Mouse (Mus musculus): Measurements from ENCODE around the gene Hist1h2ad. TPM values are rescaled to one million over a fixed set of nuclear protein-coding genes. Genes with fewer than 3 reads are reported as not detected.
"Not testable (repeated sequence)": the region's sequence is repeated elsewhere in the genome, so short reads cannot be mapped to it uniquely, and the experiment has no call there.

Gene Hist1h2ad
- 0.57 and 1.3 TPM in 2 replicates for polyA plus RNA-seq (2015; fragmentation: Nextera tagmentation; extraction: Ambion mirVana)

DNA sequence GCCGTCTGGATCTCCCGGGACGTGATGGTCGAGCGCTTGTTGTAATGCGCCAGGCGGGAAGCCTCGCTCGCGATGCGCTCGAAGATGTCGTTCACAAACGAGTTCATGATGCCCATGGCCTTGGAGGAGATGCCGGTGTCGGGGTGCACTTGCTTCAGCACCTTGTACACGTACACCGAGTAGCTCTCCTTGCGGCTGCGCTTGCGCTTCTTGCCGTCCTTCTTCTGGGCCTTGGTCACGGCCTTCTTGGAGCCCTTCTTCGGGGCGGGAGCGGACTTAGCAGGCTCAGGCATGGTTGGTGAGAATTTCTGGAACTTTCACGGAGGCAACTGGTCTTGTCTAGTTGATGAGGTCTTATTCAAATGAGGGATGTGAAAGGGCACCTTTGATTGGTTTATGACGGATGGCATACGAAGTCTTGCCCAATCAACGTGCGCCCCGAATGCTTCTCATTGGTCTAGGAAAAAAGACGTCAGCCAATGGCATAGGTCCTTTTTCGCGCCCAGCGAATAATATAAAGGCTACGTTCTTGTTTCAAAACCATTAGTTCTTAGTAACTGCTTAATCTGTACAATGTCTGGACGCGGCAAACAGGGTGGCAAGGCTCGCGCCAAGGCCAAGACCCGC lies at the start of gene Hist1h2ad, which contains the start of gene Hist1h2bf:
Gene Hist1h2ad, plus strand, starts transcription at position 484 of the 627 bp plus-strand sequence.
Gene Hist1h2bf, minus strand, starts transcription at position 299 of the 627 bp plus-strand sequence.
- not testable (repeated sequence) for H3K36me3 ChIP-seq (ENCODE audit: control insufficient read depth, insufficient read depth, low read length); H3K9ac ChIP-seq (ENCODE audit: low read depth, low read length); H3K9me3 ChIP-seq (ENCODE audit: control insufficient read depth, low read length); H3K27me3 ChIP-seq (replicated peaks; ENCODE audit: control insufficient read depth, insufficient read depth, low read length)
- peaks cover 26% of the 10 kb centered on the region for H3K4me1 ChIP-seq (ENCODE audit: control insufficient read depth, insufficient read depth, low read depth, low read length)
- peak within 1 kb of the TSS; percentile 75 for H3K27ac ChIP-seq (ENCODE audit: low read depth, low read length)
- peak within 1 kb of the TSS; percentile 71 for H3K4me2 ChIP-seq (ENCODE audit: low read length)
- peak; percentile 92 for ATAC-seq
- H3K4me3 ChIP-seq (ENCODE audit: low read length), result peak within 1 kb of the TSS; percentile 37
- under 1% methylated on average over 19 of the region's 42 CpGs for WGBS

DNA sequence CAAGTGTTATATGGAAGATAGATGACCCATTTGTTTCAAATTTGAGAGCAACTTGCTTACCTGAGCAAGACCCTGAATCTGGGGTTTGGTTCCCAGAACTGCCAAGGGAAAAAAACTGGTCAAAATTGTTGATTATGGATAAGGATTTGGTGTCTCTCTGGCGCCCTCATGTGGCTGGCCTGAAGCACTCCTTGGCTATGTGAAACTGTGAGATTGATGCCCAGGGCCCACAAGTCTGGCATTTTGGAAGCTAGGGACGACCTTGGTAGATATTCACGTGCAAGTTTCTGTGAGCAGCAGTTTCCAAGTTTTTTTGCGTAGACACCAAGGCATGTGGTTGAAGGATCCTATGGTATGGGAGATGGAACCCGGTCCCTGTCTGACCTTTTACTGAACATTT lies 49.5 kb upstream of the Hist1h2ad start:
- ATAC-seq, result peak; percentile 51
- peak overlapping the region; percentile 26 for H3K4me2 ChIP-seq (ENCODE audit: low read length)

DNA sequence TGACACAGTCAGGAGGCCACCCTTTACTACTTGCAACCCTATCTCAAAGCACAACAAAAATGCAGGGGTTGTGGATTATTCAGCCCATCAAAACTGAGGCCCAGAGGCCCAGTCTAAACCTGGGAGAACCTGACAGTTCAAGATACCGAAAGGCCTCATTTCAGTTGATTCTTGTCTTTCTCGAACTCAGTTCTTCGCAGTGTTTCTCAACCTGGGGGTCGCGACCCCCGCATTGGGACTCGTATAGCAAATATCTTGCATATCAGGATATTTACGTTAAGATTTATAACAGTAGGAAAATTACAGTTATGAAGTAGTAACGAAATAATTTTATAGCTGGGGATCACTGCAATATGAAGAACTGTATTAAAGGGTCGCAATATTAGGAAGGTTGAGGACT lies 48.3 kb upstream of the Hist1h2ad start:
- no peaks in the 10 kb centered on the region for H3K27me3 ChIP-seq (replicated peaks; ENCODE audit: control insufficient read depth, insufficient read depth, low read length)
- H3K9me3 ChIP-seq (ENCODE audit: control insufficient read depth, low read length), result no peaks in the 10 kb centered on the region
- no peaks in the 10 kb centered on the region for H3K36me3 ChIP-seq (ENCODE audit: control insufficient read depth, insufficient read depth, low read length)
- peaks cover 5% of the 10 kb centered on the region; the same call in 1 of the 2 replicates for H3K4me1 ChIP-seq (ENCODE audit: control insufficient read depth, insufficient read depth, low read depth, low read length)
- peak overlapping the region; percentile 45 for H3K4me3 ChIP-seq (ENCODE audit: low read length)
- H3K27ac ChIP-seq (ENCODE audit: low read depth, low read length), result no peak overlapping the region
- ATAC-seq, result no peak
- no peak overlapping the region for H3K9ac ChIP-seq (ENCODE audit: low read depth, low read length)
- H3K4me2 ChIP-seq (ENCODE audit: low read length), result peak overlapping the region; percentile 54
- 2% methylated on average over 10 of the region's 10 CpGs for WGBS

More for the DNA sequence above, 49.5 kb upstream of the Hist1h2ad start:
- WGBS, result 13% methylated on average over 5 of the region's 5 CpGs
- H3K36me3 ChIP-seq (ENCODE audit: control insufficient read depth, insufficient read depth, low read length), result no peaks in the 10 kb centered on the region
- no peaks in the 10 kb centered on the region for H3K9me3 ChIP-seq (ENCODE audit: control insufficient read depth, low read length)
- no peak overlapping the region for H3K27ac ChIP-seq (ENCODE audit: low read depth, low read length)
- H3K27me3 ChIP-seq (replicated peaks; ENCODE audit: control insufficient read depth, insufficient read depth, low read length), result no peaks in the 10 kb centered on the region
- H3K4me1 ChIP-seq (ENCODE audit: control insufficient read depth, insufficient read depth, low read depth, low read length), result peaks cover 5% of the 10 kb centered on the region; the same call in 1 of the 2 replicates
- H3K4me3 ChIP-seq (ENCODE audit: low read length), result 0 out of 2 replicates have a peak overlapping the region, but pooled peaks have one; percentile 6
- no peak overlapping the region; the same call in 1 of the 2 replicates for H3K9ac ChIP-seq (ENCODE audit: low read depth, low read length)

DNA sequence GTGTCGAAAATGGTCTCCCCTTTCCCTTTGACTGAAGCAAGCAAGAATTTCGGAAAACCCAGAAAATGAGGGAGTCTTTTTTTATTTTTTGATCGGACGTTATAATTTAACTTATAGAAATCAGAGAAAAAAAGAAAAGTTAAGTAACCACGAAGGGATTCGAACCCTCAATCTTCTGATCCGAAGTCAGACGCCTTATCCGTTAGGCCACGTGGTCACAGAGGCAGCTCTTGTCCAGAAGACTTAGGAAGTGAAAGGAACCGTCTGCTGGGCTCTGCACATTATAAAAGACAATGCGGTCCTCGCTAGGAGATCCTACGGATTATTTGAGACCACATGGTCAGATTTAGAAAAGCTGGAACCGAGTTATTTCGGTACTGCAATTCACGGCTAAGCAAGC lies 47.9 kb upstream of the Hist1h2ad start:
- peak overlapping the region; percentile 56 for H3K9ac ChIP-seq (ENCODE audit: low read depth, low read length)
- 0% methylated on average over 17 of the region's 17 CpGs for WGBS

DNA sequence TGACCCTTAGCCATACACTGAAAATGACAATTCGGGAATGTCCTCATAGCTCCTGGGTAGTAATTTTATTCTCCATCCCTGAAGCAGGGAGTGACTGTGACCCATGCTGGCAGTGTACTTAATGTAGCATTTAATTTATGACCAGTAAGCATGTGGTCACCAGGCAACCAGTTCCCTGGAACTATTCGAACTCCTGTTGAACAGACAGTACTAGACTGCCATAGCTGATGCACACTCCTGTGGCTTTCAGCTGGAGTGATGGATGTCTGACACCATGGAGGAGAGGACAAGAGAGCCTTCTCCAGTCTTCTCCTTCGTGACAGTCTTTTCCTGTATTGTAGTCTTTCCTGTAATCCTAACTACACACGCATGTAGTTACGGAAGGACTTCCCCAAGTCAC lies 45.2 kb upstream of the Hist1h2ad start:
- no peak for ATAC-seq
- H3K4me3 ChIP-seq (ENCODE audit: low read length), result no peak overlapping the region

More for the DNA sequence above, 47.9 kb upstream of the Hist1h2ad start:
- Histone ChIP-seq H3K9me3 (ENCODE audit: control insufficient read depth, low read length) (no peaks in the 10 kb centered on the region), H3K27me3 (replicated peaks; ENCODE audit: control insufficient read depth, insufficient read depth, low read length) (no peaks in the 10 kb centered on the region), H3K4me2 (ENCODE audit: low read length) (peak overlapping the region; percentile 54), H3K36me3 (ENCODE audit: control insufficient read depth, insufficient read depth, low read length) (no peaks in the 10 kb centered on the region), H3K4me3 (ENCODE audit: low read length) (peak overlapping the region; percentile 45), H3K4me1 (ENCODE audit: control insufficient read depth, insufficient read depth, low read depth, low read length) (peaks cover 5% of the 10 kb centered on the region; the same call in 1 of the 2 replicates), H3K27ac (ENCODE audit: low read depth, low read length) (peak overlapping the region; percentile 55)
- peak; percentile 67 for ATAC-seq

DNA sequence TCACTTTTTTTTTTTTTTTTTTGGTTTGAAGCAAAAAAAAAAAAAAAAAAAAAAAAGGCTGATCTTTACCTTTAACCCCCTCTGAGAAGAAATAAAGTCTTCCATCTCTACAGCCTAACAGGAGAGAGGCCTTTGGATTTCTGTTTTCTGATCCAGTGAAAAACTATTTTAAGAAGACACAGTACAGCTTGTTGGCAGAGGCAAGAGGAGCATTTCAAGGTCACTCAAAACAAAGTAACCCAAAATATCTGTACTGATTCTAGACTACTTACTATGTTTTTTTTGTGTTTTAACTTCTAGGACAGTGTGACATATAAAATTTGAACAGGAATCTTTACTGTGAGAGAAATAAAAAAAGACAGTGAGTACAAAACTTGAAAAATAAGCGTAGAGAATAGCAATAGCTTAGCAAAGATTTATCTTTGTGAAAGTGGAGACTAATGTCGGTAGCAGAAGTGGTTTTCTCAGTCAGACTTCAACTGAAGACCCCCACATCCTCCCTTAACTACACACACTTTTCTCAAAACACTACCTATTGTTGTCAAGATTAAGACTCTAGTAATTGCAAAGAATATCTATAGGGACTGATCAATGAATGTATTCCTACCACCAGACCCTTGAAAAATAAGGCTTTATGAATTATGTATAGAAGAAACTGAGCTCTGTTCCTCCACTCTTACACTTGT lies 44.6 kb upstream of the Hist1h2ad start:
- Histone ChIP-seq H3K9ac (ENCODE audit: low read depth, low read length) (no peak overlapping the region), H3K27me3 (replicated peaks; ENCODE audit: control insufficient read depth, insufficient read depth, low read length) (no peaks in the 10 kb centered on the region), H3K9me3 (ENCODE audit: control insufficient read depth, low read length) (no peaks in the 10 kb centered on the region), H3K4me2 (ENCODE audit: low read length) (peak overlapping the region; percentile 61), H3K36me3 (ENCODE audit: control insufficient read depth, insufficient read depth, low read length) (no peaks in the 10 kb centered on the region), H3K27ac (ENCODE audit: low read depth, low read length) (no peak overlapping the region), H3K4me3 (ENCODE audit: low read length) (peak overlapping the region; percentile 44), H3K4me1 (ENCODE audit: control insufficient read depth, insufficient read depth, low read depth, low read length) (peaks cover 26% of the 10 kb centered on the region)
- ATAC-seq, result no peak
- 40% methylated on average over 2 of the region's 2 CpGs for WGBS

More for the DNA sequence above, 45.2 kb upstream of the Hist1h2ad start:
- Histone ChIP-seq H3K9ac (ENCODE audit: low read depth, low read length) (no peak overlapping the region), H3K27ac (ENCODE audit: low read depth, low read length) (no peak overlapping the region), H3K36me3 (ENCODE audit: control insufficient read depth, insufficient read depth, low read length) (no peaks in the 10 kb centered on the region), H3K4me1 (ENCODE audit: control insufficient read depth, insufficient read depth, low read depth, low read length) (peaks cover 22% of the 10 kb centered on the region), H3K9me3 (ENCODE audit: control insufficient read depth, low read length) (no peaks in the 10 kb centered on the region), H3K4me2 (ENCODE audit: low read length) (no peak overlapping the region), H3K27me3 (replicated peaks; ENCODE audit: control insufficient read depth, insufficient read depth, low read length) (no peaks in the 10 kb centered on the region)
- WGBS, result 57% methylated on average over 5 of the region's 5 CpGs

DNA sequence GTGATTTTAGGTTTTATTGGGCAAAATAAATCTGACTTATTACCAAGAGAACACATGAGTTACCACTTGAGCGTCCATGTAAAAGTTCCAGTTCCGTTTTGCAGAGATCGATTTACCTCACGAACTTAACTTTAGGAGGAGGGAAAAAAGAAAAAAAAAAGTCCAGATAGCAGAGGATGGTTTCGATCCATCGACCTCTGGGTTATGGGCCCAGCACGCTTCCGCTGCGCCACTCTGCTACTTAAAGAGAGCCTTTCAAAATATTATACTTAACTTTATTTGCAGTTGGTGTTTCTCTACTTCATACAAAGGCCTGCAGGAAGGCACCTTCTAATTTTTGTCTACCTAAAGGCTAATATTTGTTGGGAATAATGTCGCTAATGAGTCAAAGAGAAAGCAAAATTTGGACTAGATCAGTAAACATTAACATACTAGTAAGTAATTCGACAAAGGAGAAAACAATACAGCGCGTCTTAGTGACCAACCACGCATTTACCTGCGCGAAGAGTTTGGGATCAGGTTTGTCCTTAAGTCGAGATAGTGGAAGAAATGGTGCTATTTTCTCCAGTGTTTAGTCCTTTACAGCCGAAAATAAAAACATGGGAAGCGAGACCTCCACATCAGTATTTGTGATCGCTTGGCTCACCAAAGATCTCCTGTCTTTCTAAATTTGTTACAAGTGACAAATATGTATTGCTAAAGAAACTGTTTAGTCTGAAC lies 43.8 kb upstream of the Hist1h2ad start:
- H3K36me3 ChIP-seq (ENCODE audit: control insufficient read depth, insufficient read depth, low read length), result no peaks in the 10 kb centered on the region
- H3K27ac ChIP-seq (ENCODE audit: low read depth, low read length), result peak overlapping the region; percentile 90
- H3K27me3 ChIP-seq (replicated peaks; ENCODE audit: control insufficient read depth, insufficient read depth, low read length), result no peaks in the 10 kb centered on the region
- H3K9ac ChIP-seq (ENCODE audit: low read depth, low read length), result peak overlapping the region; percentile 71
- peaks cover 28% of the 10 kb centered on the region for H3K4me1 ChIP-seq (ENCODE audit: control insufficient read depth, insufficient read depth, low read depth, low read length)
- peak overlapping the region; percentile 61 for H3K4me2 ChIP-seq (ENCODE audit: low read length)
- ATAC-seq, result no peak
- H3K9me3 ChIP-seq (ENCODE audit: control insufficient read depth, low read length), result no peaks in the 10 kb centered on the region
- under 1% methylated on average over 20 of the region's 20 CpGs for WGBS
- H3K4me3 ChIP-seq (ENCODE audit: low read length), result peak overlapping the region; percentile 44

DNA sequence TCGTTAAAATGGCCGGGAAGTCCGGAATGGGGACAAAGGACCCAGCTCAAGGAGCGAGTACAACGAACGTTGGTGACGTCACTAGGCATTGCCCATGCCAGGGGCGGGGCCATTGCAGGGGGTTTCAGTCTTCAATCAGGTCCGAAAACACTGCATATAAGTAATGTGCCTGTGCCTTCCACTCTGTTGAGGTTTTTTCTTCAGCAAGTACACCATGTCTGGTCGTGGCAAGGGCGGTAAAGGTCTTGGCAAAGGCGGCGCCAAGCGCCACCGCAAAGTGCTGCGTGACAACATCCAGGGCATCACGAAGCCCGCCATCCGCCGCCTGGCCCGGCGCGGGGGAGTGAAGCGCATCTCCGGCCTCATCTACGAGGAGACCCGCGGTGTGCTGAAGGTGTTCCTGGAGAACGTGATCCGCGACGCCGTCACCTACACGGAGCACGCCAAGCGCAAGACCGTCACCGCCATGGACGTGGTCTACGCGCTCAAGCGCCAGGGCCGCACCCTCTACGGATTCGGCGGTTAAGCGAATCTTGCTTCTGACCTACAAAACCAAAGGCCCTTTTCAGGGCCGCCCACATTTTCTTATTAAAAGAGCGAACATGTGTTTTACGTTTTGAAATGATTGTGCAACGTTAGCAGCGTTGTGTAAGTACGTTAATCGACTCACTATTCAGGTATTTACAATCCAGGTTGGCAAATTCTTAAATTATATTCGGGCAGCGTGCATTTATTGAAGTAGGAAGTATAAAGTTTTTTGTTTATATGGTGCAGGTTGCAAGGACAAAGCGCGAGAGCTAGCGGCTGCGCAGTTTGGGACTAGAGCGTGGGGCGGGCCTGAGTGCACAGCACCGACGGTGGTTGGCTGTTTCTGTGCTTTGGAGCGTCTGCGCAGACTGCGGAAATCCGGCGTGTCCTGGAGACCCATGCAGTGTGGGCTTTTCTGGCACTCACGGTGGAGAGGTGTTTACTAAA lies 43.0 kb upstream of the Hist1h2ad start, which contains the start of gene Hist1h4h:
Gene Hist1h4h, plus strand, starts transcription at position 150 of the 975 bp plus-strand sequence.
- WGBS, result under 1% methylated on average over 53 of the region's 70 CpGs
- Histone ChIP-seq H3K9me3 (ENCODE audit: control insufficient read depth, low read length) (no peaks in the 10 kb centered on the region), H3K27ac (ENCODE audit: low read depth, low read length) (peak within 1 kb of the TSS; percentile 90), H3K4me3 (ENCODE audit: low read length) (peak within 1 kb of the TSS; percentile 44), H3K9ac (ENCODE audit: low read depth, low read length) (peak within 1 kb of the TSS; percentile 71), H3K36me3 (ENCODE audit: control insufficient read depth, insufficient read depth, low read length) (no peaks in the 10 kb centered on the region), H3K4me1 (ENCODE audit: control insufficient read depth, insufficient read depth, low read depth, low read length) (peaks cover 28% of the 10 kb centered on the region), H3K4me2 (ENCODE audit: low read length) (peak within 1 kb of the TSS; percentile 65), H3K27me3 (replicated peaks; ENCODE audit: control insufficient read depth, insufficient read depth, low read length) (no peaks in the 10 kb centered on the region)
- ATAC-seq, result peak; percentile 85
